Mouse (Mus musculus): Measurements from ENCODE around the gene Sec11a.
"Not testable (repeated sequence)": the region's sequence is repeated elsewhere in the genome, so short reads cannot be mapped to it uniquely, and the experiment has no call there.

Sec11a gene

DNA sequence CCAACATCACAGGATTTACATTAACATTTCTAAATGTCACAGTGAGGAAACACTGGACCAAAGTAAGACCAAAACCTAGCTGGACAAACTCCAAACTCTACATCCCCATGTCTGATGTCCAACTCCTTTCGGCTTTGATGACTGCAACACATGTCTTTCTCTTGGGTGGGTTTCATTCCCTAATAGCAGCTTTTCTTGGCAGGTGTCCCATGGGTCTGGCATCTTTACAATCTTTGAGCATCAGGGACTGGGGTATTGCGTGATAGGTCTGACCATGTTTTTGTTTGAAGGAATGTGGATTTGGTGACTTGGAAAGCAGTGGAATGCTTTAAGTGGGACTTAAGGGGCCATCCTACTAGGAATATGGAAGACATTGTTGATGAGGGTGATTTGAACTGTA is 9.3 kb upstream of the Sec11a start:
- no peak for DNase-seq (ENCODE audit: low spot score)

DNA sequence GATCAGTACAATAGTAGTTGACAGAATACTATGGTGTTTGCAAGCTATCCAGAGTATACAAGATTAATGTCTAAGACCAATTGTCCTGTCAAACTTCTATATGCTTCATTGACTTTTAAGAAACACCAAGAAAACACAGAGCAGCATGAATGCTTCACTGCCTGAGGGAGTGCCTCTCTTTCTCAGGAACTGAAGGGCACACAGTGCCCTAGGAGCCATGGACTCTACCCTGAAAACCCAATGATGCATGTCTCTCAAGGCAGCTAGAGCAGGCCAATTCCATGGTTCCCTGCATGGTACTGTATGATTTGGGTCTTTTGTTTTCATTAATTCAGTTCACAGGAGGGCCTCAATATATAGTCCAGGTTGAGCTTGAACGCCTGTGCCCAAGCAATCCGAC is 6.7 kb upstream of the Sec11a start:
- DNase-seq (ENCODE audit: low spot score): no peak

DNA sequence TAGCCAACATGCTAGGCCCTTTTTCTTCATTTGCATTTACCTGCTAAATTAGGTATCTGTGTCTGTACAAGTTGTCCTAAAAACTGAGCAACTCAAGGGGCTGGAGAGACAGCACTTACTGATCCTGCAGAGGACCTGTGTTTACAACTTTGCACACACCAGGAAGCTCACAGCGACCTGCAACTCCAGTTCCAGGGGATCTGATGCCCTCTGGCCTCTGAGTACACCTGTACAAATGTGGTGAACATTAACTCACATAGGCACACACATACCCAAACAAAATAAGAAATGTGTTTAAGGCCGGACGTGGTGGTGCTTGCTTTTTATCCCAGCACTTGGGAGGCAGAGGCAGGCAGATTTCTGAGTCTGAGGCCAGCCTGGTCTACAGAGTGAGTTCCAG is 4.6 kb upstream of the Sec11a start:
- DNase-seq (ENCODE audit: low spot score): no peak

DNA sequence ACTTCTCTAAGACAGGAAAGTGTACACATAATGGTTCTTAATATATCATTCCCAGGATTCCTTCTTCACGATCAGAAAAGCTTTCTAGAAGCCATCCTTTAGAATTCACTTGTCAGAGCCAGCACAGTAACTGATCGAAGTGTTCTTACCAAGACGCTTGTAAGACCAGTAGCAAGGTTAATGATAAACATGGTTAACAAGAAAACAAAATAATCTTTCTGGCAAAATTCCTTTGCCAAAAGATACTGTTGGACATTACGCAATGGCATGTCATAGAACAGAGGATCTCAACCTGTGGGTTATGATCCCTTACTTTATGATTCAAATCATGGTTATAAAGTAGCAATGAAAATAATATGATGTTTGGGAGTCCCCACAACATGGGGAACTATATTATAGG is 3.9 kb upstream of the Sec11a start:
- no peak for DNase-seq (ENCODE audit: low spot score)

DNA sequence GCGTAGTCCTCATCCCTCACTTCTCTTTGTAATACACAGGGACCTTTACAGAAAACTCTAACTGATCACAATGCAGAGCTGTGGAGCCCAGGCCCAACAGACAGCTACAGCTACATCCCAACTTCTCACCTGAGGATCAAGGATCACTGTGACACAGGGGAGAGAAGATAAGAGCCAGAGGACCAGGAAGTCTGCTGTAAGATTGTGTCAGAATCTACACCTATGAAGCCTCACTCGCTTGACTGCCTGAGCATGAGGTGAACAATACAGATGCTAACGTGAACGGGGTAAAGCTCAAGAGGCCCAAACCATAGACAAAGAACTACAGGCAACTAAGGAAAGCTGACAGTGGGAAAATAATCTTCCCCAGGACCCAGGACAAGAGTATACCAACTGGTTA is 7.8 kb downstream of the Sec11a start:
- no peak for DNase-seq (ENCODE audit: low spot score)

DNA sequence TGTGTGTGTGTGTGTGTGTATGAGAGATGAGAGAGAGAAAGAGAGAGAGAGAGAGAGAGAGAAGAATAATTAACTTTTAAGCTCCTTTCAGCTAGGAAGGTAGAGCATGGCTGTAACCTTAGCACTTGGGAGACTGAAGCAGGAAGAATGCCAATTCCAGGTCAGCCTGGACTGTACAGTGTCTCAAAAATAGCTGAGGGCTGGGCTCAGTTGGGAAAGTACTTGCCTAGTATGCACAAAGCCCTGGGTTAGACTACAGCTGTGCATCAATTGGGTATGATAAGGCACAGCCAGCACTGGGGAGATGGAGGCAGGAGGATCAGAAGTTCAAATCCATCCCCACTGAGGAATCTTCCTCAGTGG is 10.3 kb downstream of the Sec11a start:
- not testable (repeated sequence) for DNase-seq (ENCODE audit: low spot score)

DNA sequence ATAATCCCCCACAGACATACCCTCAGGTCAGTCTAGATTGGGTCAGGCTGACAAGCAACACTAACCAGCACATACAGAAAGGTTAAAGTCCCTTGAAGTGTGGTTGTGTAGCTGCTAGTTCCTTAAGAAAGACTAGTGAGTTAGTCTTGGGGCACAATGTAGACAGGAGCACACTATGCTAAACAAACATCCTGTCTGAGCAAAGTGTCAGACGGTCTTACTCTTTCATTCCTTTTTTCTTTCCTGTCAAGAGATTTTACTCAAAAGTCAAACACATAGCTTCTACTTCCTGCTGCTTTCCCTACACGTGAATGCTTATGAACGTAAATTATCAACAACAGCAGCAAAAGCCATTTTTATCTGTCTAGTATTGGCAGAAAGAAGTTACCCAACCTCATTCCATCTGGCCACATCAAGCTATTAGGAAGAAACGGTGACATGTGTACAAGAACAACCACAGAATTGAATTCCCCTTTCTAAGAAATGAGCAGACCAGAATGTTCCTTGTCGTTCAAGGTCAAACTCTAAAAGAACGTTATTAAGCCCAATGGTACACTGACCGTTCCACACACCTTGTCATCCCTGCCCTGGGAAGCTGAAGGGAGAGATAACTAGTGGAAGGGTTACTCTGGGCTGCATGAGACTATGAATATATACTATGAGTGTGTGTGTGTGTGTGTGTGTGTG is 10.8 kb downstream of the Sec11a start:
- not testable (repeated sequence) for DNase-seq (ENCODE audit: low spot score)

DNA sequence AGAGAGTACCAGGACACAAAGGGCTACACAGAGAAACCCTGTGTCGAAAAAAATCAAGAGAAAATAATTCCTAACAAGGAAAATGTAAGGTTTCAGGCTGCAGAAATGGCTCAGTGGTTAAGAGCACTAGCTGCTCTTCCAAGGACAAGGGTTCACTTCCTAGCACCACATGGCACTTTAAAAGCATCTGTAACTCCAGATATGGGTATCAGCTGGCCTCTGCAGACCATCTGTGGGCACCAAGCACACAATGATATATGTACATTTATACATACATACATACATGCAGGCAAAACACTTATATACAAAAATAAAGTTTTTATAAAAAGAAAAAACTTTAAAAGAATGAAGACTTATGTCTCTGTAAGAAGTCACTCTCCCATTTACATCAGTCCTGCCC is 11.7 kb downstream of the Sec11a start:
- DNase-seq (ENCODE audit: low spot score): no peak

DNA sequence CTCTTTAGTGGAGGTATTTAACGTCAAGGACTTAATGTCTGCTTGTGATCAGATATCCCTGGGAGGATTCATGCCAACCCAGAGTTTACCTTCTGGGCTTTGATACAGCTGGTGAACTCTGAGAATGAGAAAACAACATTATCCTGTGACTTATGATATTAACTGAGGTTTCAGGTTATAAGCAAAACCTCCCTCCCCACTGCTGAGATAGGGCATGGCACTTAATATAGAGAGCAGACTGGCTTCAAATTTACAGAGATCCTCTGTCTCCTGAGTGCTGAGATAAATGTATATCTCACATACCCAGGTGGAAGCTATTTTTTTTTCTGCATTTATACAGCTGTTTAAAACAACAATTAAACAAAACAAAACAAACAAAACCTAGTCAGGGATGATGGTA is 14.8 kb downstream of the Sec11a start:
- DNase-seq (ENCODE audit: low spot score): no peak

DNA sequence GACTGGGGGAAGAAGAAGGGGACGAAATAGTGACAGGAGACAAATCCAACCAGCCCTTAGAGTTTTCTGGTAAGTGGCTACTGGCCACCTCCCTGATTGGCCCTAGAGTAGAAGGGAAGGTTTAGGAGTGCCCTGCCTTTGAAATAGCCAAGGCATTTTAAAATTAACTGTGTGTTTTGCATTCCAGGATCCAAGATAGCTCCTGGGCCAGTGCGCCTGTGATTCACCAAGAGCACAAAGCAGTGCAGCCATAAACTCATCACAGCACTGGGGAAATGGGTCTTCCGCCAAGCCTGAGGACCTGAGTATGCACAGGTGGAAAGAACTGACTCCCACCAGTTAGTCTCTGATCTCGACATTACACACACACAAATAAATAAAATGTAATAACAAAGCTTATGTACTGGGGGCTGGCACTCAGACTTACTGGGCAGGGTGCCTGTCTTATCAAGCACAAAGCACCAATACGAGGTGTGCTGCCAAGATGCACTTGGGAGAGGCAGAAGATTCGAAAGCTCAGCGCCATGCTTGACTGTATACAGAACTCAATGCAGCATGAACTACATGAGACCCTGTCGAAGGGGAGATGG is 15.9 kb downstream of the Sec11a start:
- DNase-seq (ENCODE audit: low spot score): no peak

DNA sequence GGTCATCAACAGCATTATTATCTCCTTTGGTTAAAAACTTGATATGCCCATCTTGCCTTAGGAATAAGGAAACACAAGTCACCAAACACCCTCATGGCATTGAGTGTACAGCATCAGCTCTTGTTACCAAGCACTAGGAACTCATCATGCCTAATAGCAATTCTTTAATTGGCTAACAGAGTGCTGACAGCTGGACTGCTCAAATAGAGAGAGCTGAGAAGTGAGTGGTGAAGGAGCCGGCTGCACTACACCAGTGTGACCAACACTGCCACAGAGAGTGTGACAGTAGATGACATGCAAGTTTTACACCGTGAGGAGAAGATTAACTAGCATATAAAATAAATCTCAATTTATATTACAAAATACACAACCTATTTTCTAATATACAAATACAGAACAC is 24.4 kb downstream of the Sec11a start:
- no peak for DNase-seq (ENCODE audit: low spot score)

DNA sequence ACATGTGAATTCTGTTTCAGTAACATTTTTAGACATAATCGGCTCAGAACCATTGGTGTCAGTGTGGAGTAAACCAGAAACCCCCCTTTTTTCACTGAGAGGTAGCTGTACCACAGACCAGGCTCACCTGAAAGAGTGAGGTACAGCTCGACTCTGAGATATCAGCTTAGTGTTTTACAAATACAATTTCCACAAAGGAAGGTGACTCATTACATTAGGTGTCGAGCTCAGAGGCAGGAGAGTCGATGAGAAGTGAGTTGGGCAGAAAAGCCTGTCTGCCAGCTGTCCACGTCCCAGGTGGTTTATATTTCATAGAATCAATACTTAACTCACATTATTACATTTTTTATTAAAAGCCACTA is 28.0 kb downstream of the Sec11a start:
- no peak for DNase-seq (ENCODE audit: low spot score)

DNA sequence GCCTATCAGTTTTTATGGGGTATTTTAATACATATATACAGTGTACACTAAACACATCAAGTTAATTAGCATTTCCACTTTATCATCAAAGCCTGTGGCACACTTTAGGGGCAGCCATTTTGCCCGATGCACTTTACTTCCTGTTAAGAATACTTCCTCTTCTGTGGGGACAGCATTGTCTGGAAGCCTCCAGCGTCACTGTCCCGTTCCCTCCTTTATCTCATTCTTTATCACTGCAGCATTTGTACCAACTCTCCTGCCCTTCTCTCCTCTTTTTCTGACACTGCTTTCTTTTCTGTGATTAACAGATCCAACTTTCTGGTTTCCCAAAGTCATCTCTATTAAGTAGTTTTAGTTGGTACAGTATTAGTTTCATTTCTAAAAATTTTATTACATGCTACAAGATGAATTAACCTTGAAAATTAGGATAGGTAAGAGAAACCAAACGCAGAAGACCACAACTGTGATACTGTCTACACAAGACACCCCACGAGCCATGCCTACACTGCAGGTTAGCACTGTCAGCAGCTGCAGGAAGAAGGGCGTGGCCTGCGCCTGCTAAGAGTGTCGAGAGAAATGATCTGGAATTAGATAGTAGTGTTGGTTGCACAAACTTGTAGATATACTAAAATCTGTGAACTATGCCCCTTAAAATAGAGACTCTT is 28.5 kb downstream of the Sec11a start:
- DNase-seq (ENCODE audit: low spot score): no peak

DNA sequence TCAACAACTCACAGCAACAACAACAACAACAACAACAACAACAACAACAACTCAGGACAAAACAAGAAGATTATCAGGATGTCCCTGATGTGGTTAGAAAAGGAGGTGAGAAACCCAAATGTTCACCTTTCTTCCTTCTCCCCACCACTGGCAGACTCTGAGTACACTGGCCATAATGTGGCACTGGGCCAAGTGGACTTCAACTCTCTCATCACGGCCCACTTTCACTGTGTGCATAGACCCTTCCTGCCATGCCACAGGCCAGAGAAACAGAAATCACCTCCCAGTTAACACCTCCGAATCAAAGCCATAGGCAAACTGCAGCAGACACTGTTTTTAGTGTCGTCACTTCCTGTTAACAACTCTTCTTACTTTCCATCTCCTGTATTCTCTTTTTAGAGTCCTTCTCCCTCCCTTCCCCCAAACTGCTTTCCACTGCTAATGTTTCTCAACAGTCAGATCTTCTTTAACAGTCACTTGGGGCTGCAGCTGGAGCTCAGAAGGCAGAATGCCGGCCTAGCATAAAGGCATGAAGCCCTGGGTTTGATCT is 29.6 kb downstream of the Sec11a start:
- no peak for DNase-seq (ENCODE audit: low spot score)

DNA sequence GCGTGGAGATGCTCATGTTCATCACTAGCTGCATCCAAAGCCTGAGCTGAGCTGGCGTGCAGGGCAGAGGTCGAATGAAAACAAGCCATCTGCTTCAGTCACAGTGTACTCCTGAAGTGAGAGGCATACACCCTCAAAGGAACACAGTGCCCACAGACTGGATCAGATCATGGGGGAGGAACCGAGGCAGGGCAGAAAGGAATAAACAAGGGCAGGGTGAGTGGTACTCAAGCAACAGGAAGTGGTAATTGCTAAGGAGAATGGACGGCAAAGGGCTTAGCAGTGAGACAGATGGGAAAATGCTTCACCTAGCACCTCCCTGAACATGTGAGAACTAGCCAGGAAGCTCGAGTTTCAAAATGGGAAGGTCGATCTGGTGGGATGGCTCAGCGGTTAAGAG is 35.1 kb downstream of the Sec11a start:
- DNase-seq (ENCODE audit: low spot score): no peak

DNA sequence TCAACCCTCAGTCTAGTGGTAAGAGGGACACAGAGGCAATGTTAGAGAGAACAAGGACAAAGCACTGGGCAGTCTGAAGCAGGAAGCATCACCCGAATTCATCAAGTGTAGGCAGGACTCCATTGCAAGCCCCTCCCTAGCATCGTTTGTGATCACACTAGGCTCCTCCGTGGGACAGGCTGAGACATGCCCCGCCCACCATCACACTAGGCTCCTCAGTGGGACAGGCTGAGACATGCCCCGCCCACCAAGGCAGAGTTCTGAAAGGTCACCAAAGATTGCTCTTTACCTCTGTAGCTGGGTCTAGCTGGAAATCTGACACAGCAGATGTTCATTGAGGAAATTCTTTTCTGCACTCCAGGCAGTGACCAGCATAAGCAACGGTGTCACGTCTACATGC is 36.5 kb downstream of the Sec11a start:
- no peak for DNase-seq (ENCODE audit: low spot score)

DNA sequence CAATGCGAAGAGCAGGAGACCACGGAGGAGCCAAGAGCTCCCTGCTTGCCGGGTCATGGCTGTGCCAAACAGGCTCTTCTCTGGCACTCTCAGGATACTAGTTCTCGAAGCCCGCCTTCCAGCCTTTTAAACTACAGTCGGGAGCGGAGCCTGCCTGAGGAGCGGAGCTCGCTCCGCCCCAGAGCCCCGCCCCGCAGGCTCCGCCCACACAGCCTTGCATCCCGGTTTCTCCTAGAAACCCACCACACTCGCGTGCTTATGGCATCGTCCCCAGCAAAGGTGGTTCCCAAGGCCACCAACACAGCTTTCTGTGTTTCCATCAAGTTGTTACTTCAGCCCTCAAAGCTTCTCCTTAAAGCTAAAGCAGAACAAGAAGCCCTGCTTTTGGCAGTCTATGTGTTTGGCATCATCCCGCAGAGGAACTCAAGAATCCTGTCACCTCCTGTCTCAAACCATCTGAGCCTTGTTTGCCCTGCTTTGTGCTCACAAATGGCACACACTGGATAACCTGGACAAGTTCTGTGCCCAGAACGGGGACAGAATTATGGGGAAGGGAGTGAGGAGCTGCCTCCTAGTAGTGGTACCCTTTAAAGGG is 42.6 kb downstream of the Sec11a start, which contains the start of gene Nmb:
Gene Nmb, minus strand, starts transcription at position 156 of the 595 bp plus-strand sequence.
- DNase-seq (ENCODE audit: low spot score): peak; percentile 23

DNA sequence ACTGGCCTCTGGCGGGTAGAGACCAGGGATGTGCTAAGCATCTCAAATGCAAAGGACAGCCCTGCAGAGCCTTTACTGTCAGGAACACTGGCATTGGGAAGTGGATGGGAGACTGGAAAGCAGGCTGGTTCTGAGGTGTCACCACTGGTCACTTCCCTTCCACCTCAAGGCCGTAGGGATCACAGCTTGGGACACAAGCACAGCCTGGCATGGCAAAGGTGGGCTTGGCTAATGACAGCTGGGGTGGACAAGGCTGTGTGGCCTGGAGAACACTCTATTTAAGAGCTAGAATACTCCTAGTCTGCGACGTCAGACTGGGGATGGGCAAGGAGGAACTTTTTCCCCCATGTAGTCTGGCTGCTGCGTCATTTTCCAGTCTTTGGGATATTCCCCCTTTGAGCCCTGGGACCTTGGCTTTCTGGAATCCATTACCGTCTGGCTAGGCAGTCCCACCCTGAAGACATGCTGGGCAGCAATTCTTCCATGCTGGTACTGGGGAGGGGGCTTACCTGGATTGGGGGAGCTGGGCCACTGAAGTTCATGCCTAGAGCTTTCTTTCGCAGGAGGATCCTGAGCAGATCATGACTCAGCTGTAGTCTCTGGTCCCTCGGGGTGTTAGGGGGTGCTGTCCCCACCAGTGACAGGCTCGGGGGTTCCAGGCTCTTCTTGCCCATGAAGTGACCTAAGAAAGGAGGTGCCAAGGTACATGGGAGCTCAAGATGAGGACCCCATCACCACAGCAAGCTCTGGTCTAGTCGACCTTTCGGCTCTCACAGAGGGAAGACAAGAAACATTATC is 43.8 kb downstream of the Sec11a start:
- no peak for DNase-seq (ENCODE audit: low spot score)

DNA sequence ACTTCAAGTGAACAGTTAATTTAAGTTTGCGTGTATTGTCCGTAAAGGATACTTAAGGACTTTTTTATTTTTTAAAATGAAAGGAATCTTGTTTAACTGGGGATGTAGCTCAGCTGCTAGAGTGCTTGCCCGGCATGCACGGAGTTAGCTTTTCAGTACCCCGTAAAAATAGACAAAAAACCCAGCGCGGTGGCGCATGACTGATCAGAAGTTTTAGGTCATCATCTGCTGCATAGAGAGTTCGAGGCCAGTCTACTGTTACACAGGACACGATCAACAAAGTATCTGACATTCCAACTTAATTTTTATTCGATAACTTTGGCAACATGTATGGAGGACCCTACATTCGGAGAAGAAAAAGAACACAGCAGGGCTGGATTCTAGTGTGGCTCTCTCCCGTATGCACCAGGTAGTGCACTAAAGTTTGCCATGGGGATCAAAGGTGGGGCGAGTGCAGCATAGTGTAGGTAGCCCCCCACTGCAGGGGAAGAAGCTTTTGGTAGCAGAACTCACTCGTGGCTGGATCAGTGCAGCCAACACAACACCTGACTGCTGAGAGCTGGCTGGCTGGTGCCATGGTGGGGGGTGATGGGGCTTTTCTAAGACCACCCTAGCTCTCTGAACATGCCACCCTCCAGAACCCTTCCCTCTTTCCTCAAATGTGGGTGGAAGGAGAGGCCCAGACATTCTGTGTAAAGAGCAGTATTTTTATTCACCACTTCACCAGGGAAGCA is 45.9 kb downstream of the Sec11a start:
- no peak for DNase-seq (ENCODE audit: low spot score)

DNA sequence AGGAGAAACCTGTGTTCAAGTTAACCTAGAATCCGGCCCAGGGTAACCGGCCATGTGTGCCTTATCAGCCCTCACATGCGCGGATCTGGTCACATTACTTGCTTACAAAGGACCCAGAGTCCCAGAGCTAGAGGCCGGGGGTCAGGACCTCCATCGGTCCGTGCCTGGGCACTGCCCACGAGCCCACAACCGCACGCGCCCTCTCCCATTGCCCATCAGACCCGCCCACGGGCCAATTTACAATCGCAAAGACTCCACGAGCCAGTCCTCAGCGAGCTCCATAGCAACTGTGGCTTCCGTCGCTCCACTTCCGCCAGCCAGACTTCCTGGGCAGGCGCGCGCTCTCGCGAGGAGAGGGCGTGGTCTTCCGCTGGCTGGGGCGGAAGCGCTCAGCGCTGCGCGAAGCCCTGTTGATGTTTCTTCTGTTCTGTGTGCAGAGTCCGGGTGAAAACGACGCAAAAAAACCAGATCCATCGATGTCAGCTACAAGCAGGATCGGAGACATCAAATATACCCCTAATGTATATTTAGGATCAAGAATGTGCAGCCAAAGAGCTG is 46.6 kb downstream of the Sec11a start, which contains the start of gene Wdr73:
Gene Wdr73, minus strand, starts transcription at position 326 of the 558 bp plus-strand sequence.
- peak; percentile 86 for DNase-seq (ENCODE audit: low spot score)

DNA sequence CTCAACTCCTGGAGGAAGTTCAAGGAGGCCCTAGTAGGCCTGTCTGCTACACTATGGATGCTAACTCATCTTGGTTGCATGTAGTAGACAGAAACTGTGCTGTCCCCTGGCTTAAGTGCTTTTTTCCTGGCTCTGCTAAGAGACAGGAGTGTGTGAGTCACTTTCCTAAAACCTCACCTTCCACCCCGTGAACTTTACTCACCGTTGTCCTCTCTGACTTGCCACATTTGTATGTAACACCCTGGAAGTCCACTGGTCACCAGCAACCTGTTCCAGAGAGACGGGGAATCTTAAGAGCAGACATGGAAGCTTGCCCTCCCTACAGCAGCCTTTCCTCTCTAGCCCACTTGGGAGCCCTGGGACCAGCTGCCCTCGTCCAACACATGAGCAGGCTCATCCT is 49.9 kb downstream of the Sec11a start:
- no peak for DNase-seq (ENCODE audit: low spot score)

Measured in spleen, adult 12 weeks (tissue).